Mouse (Mus musculus) liver, embryonic 16.5 days (tissue): ENCODE measurements around the gene Ehmt2. TPM values are rescaled to one million over a fixed set of nuclear protein-coding genes. Genes with fewer than 3 reads are reported as not detected.
"Not testable (repeated sequence)": the region's sequence is repeated elsewhere in the genome, so short reads cannot be mapped to it uniquely, and the experiment has no call there.

Experiments
- ATAC-seq: fragments of 200-750 bp; cut with Nextera tagmentation; 2 replicates; pipeline ENCODE4 v1.8.0; 2017; ENCODE audit warnings: low read depth, mild to moderate bottlenecking, moderate number of reproducible peaks, moderate library complexity
- H3K27ac ChIP-seq: fragments of 300-500 bp; sonication (generic); 2 replicates; pipeline ENCODE4 v1.5.1; 2014; ENCODE audit warnings: mild to moderate bottlenecking, low read length
- H3K27me3 ChIP-seq: fragments of 300-500 bp; sonication (generic); 2 replicates; pipeline ENCODE4 v1.6.1; 2014; ENCODE audit warnings: low read depth, low read length, mixed read lengths; ENCODE audit not compliant: control insufficient read depth, insufficient read depth
- H3K36me3 ChIP-seq: fragments of 300-500 bp; sonication (generic); 2 replicates; pipeline ENCODE4 v1.6.1; 2014; ENCODE audit warnings: mild to moderate bottlenecking; ENCODE audit not compliant: control insufficient read depth, insufficient read depth
- H3K4me1 ChIP-seq: fragments of 300-500 bp; sonication (generic); 2 replicates; pipeline ENCODE4 v1.6.1; 2014; ENCODE audit warnings: low read depth, low read length, mixed read lengths; ENCODE audit not compliant: control insufficient read depth
- H3K4me2 ChIP-seq: fragments of 300-500 bp; sonication (generic); 2 replicates; pipeline ENCODE4 v1.6.1; 2014; ENCODE audit warnings: low read depth, low read length, mixed read lengths
- H3K4me3 ChIP-seq: fragments of 300-500 bp; sonication (generic); 2 replicates; pipeline ENCODE4 v1.5.1; 2014; ENCODE audit warnings: low read depth, mild to moderate bottlenecking, low read length
- H3K9ac ChIP-seq: fragments of 300-500 bp; sonication (generic); 2 replicates; pipeline ENCODE4 v1.6.1; 2014; ENCODE audit warnings: low read depth, low read length
- H3K9me3 ChIP-seq: fragments of 300-500 bp; sonication (generic); replicated peaks from 2 replicates; pipeline ENCODE4 v1.6.1; 2016; ENCODE audit warnings: low read length; ENCODE audit not compliant: control insufficient read depth
- WGBS: fragments of 180-500 bp; shearing (Covaris S2); extraction: QIAGEN DNeasy Blood & Tissue Kit; methylation state at CpG from one replicate; pipeline ENCODE4 v1.1.7; 2014; ENCODE audit not compliant: insufficient replicate concordance; 5-methylcytosine and 5-hydroxymethylcytosine counted together
- polyA plus RNA-seq: library from polyadenylated mRNA; unstranded; fragments of >200 nt; fragmentation: Nextera tagmentation; extraction: Ambion mirVana; gene quantifications from 2 replicates; pipeline ENCODE4 v1.2.1, GENCODE M21; 2015

The Ehmt2 gene
- polyA plus RNA-seq, 1 experiment from 2014 or later, result 15.2 TPM

DNA sequence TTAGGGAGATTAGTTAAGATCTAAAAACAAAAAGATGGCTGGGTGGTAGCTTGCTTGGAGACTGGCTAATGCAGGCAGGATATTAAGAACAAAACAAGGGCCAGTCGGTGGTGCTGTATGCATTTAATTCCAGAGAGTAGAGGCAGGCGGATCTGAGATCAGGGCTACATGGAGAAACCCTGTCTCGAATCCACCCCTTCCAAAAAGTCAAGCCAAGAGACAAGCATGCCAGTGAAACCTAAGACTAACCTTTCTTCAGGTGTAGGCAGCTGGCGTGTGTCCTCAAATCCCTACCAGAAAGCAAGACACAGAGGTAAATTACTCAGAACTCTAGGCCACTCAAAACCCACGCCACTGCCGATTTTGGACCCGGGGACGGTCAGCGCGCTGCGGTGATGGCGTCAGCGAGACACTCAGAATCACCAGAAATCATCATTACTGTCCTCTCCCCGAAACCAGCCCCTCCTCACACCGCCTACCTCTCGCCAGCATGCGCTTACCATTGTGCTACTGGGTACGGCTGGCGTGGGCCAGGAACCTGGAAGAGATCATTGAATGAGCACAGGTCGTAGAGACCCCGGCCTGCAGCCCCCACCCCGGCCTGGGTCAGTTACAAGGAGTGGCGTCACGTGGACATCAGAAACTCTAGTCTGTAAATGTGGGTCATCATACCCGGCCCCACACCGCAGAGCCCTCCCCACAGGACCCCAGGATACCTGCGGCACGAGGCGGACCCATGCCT, 53.5 kb downstream of the Ehmt2 start:
- under 1% methylated on average over 29 of the region's 29 CpGs for WGBS
- H3K4me2 ChIP-seq, result peak overlapping the region; percentile 90
- H3K27me3 ChIP-seq, result peaks cover under 1% of the 10 kb centered on the region
- peaks cover 14% of the 10 kb centered on the region for H3K4me1 ChIP-seq
- peak overlapping the region; percentile 88 for H3K9ac ChIP-seq
- peak overlapping the region; percentile 87 for H3K4me3 ChIP-seq
- peak; percentile 20 for ATAC-seq
- H3K9me3 ChIP-seq, result no peaks in the 10 kb centered on the region
- H3K36me3 ChIP-seq, result 0 out of 2 replicates have a peak, but pooled peaks cover 3% of the 10 kb centered on the region
- H3K27ac ChIP-seq, result peak overlapping the region; percentile 81

DNA sequence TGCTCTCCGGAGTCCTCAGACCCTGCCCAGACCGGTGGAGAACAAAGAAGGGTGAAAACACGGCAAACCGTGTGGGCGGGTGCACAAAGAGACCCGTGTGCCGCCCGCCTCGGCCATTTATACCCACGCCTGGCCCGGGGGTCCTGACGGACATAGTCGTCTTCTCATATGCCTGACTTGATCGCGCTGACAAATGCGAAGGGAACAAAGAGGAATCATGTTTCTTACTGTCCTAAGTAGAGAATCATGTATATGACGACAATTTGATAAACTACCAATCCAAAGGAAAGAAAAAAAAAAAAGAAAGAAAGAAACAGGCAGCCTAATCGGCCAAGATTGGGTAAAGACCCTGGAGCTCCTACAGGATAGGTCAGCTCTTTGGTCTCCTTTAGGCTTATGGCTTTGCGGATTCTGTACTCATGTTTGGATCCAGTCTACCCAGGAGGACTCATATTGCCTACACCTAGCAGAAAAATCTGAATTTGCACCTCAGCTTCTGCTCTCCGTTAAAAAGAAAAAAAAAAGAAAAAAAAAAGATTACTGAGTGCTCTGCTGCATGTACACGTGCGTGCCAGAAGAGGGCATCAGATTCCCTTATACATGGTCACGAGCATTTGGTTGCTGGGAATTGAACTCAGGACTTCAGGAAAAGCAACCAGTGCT, 54.2 kb downstream of the Ehmt2 start:
- peak overlapping the region; percentile 87 for H3K4me3 ChIP-seq
- peaks cover 6% of the 10 kb centered on the region for H3K27me3 ChIP-seq
- 0 out of 2 replicates have a peak, but pooled peaks cover 3% of the 10 kb centered on the region for H3K36me3 ChIP-seq
- WGBS, result 0% methylated on average over 23 of the region's 23 CpGs
- peak overlapping the region; percentile 90 for H3K4me2 ChIP-seq
- peak; percentile 76 for ATAC-seq
- no peaks in the 10 kb centered on the region for H3K9me3 ChIP-seq
- peak overlapping the region; percentile 88 for H3K9ac ChIP-seq
- H3K4me1 ChIP-seq, result peaks cover 14% of the 10 kb centered on the region
- peak overlapping the region; percentile 81 for H3K27ac ChIP-seq

DNA sequence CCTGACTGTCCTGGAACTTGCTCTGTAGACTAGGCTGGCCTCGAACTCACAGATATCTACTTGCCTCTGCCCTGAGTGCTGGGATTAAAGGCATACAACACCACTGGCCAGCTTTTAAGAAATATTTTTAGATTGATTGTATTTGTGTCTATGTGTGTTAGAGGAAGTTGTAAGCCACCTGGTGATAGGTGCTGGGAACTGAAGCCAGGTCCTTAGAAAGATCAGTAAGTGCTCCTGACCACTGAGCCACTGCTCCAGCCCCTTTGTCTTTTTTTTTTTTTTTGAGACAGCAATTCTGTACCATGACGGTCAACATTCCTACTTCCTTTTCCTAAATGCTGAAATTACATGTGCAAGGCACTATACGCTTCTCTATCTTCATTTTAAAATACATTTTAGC, 55.0 kb downstream of the Ehmt2 start:
- Histone ChIP-seq H3K4me2 (no peak overlapping the region), H3K9me3 (no peaks in the 10 kb centered on the region), H3K27ac (no peak overlapping the region), H3K36me3 (0 out of 2 replicates have a peak, but pooled peaks cover 3% of the 10 kb centered on the region), H3K9ac (peak overlapping the region; percentile 88; the same call in 1 of the 2 replicates), H3K4me1 (peaks cover 14% of the 10 kb centered on the region), H3K27me3 (peaks cover 7% of the 10 kb centered on the region), H3K4me3 (no peak overlapping the region)
- no peak for ATAC-seq
- WGBS, result 55% methylated on average over 3 of the region's 3 CpGs

DNA sequence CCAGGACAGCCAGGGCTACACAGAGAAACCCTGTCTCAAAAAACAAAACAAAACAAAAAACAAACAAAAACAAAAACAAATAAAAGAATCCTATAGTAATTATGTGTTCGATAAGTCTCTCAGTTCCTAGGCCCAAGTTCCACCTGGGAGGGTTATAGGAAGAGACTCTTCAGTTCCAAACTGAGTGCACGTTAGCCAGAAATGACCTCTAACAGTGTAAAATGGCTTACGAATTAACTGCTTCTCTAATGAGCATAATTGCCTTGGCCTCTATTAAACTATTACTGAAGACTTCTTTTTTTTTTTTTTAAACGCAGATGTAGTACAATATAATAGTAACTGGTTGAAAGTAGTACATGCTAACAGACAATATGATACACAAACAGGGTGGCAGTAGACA, 55.6 kb downstream of the Ehmt2 start:
- Histone ChIP-seq H3K27me3 (peaks cover 7% of the 10 kb centered on the region), H3K4me3 (no peak overlapping the region), H3K4me2 (no peak overlapping the region), H3K9ac (no peak overlapping the region), H3K4me1 (peaks cover 12% of the 10 kb centered on the region), H3K27ac (no peak overlapping the region), H3K9me3 (no peaks in the 10 kb centered on the region), H3K36me3 (0 out of 2 replicates have a peak, but pooled peaks cover 3% of the 10 kb centered on the region)
- no peak for ATAC-seq
- WGBS, result 82% methylated on average over 4 of the region's 4 CpGs

DNA sequence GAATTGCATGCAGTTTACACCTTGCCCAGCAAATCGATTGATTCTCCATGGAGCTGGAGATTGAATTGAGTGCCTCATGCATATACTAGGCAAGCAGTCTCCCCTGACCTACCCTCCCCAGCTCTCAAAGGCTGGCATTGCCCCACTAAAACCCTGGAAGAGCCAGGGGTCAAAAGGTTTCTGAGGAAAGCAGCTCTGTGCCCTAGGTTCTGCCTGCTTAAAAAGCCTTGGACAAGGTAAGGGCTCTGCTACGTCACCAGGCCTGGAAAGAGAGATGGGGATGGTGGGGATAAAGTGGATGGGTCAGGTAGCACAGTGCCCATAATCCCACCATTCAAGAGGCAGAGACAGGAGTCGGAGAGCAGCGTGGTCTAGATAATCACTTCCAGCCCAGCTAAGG, 56.6 kb downstream of the Ehmt2 start:
- peaks cover 18% of the 10 kb centered on the region for H3K4me1 ChIP-seq
- no peak overlapping the region for H3K9ac ChIP-seq
- H3K27ac ChIP-seq, result no peak overlapping the region
- H3K4me2 ChIP-seq, result no peak overlapping the region
- 79% methylated on average over 4 of the region's 4 CpGs for WGBS
- peaks cover 10% of the 10 kb centered on the region for H3K27me3 ChIP-seq
- H3K4me3 ChIP-seq, result no peak overlapping the region
- no peaks in the 10 kb centered on the region for H3K9me3 ChIP-seq
- 0 out of 2 replicates have a peak, but pooled peaks cover 3% of the 10 kb centered on the region for H3K36me3 ChIP-seq
- no peak for ATAC-seq

DNA sequence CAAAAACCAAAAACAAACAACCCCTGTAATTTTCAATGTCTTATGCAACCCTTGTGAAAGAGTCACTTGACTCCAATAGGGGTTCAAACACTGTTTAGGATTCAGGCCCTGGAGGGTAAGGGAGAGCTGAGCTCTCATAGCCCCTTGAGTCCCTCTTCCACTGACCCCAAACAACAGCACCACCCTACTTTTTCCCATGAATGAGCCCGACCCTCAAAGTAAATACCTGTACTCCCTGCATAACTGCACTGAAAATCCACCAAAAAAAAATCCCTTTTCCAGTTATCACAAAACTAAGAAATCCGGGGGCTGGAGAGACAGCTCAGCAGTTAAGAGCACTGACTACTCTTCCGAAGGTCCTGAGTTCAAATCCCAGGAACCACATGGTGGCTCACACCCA, 57.6 kb downstream of the Ehmt2 start:
- no peak overlapping the region for H3K4me2 ChIP-seq
- no peak overlapping the region for H3K27ac ChIP-seq
- H3K9ac ChIP-seq, result no peak overlapping the region
- no peaks in the 10 kb centered on the region for H3K36me3 ChIP-seq
- H3K9me3 ChIP-seq, result no peaks in the 10 kb centered on the region
- H3K27me3 ChIP-seq, result peaks cover 14% of the 10 kb centered on the region
- no peak overlapping the region for H3K4me3 ChIP-seq
- ATAC-seq, result no peak
- H3K4me1 ChIP-seq, result peaks cover 22% of the 10 kb centered on the region
- 64% methylated on average over 3 of the region's 3 CpGs for WGBS

DNA sequence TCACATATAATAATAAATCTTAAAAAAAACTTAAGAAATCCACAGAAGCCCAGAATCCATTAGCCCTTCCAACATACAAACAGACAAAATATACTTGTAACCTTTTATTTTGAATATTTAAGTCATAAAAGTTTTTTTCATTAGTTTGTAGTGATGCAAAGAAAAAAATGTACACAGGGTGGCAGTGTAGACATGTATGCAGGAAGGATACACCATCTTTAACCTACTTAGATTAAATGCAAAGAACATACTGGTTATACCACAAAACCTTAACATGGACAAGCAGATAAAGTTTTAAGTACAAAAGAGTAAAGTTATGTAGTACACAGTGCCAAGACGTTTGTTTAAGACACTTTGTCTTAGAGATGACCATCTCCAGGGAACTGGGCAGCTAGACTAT, 58.1 kb downstream of the Ehmt2 start:
- no peak overlapping the region for H3K27ac ChIP-seq
- H3K36me3 ChIP-seq, result no peaks in the 10 kb centered on the region
- H3K4me1 ChIP-seq, result peaks cover 19% of the 10 kb centered on the region
- H3K4me3 ChIP-seq, result no peak overlapping the region
- no peaks in the 10 kb centered on the region for H3K9me3 ChIP-seq
- no peak overlapping the region for H3K9ac ChIP-seq
- WGBS, result 18% methylated on average over 1 of the region's 1 CpGs
- peaks cover 16% of the 10 kb centered on the region for H3K27me3 ChIP-seq
- no peak overlapping the region for H3K4me2 ChIP-seq
- no peak for ATAC-seq

DNA sequence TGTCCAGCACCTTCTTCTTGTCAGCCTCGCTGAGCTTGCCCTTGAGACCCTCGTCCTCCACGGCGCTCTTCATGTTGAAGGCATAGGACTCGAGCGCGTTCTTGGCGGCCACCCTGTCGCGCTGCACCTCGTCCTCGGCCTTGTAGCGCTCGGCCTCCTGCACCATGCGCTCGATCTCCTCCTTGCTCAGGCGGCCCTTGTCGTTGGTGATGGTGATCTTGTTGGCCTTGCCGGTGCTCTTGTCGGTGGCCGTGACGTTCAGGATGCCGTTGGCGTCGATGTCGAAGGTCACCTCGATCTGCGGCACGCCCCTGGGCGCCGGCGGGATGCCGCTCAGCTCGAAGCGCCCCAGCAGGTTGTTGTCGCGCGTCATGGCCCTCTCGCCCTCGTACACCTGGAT, 59.0 kb downstream of the Ehmt2 start:
- H3K27ac ChIP-seq, H3K36me3 ChIP-seq, H3K4me2 ChIP-seq, H3K9ac ChIP-seq, ATAC-seq, H3K4me3 ChIP-seq, H3K9me3 ChIP-seq: not testable (repeated sequence)
- 22% methylated on average over 24 of the region's 40 CpGs for WGBS
- peaks cover 18% of the 10 kb centered on the region for H3K27me3 ChIP-seq
- H3K4me1 ChIP-seq, result peaks cover 12% of the 10 kb centered on the region

DNA sequence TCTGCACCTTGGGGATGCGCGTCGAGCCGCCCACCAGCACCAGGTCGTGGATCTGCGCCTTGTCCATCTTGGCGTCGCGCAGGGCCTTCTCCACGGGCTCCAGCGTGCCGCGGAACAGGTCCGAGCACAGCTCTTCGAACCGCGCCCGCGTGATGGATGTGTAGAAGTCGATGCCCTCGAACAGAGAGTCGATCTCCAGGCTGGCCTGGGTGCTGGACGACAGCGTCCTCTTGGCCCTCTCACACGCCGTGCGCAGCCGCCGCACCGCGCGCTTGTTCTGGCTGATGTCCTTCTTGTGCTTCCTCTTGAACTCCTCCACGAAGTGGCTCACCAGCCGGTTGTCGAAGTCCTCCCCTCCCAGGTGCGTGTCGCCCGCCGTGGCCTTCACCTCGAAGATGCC, 59.7 kb downstream of the Ehmt2 start:
- Histone ChIP-seq H3K27me3 (peaks cover 18% of the 10 kb centered on the region), H3K4me1 (peaks cover 12% of the 10 kb centered on the region)
- WGBS, result 31% methylated on average over 24 of the region's 40 CpGs
- not testable (repeated sequence) for H3K9ac ChIP-seq, H3K36me3 ChIP-seq, H3K27ac ChIP-seq, ATAC-seq, H3K4me2 ChIP-seq, H3K9me3 ChIP-seq, H3K4me3 ChIP-seq
